Mouse (Mus musculus) neural tube, embryonic 15.5 days (tissue): Measurements from ENCODE around the gene St7. TPM values are rescaled to one million over a fixed set of nuclear protein-coding genes. Genes with fewer than 3 reads are reported as not detected.
"Not testable (repeated sequence)": the region's sequence is repeated elsewhere in the genome, so short reads cannot be mapped to it uniquely, and the experiment has no call there.

ENCODE experiments used
- ATAC-seq: fragments of 200-750 bp; cut with Nextera tagmentation; 2 replicates; pipeline ENCODE4 v1.8.0; 2017; ENCODE audit warnings: mild to moderate bottlenecking, moderate TSS enrichment, moderate library complexity; ENCODE audit not compliant: low FRiP score
- H3K27ac ChIP-seq: fragments of 300-500 bp; sonication (generic); replicated peaks from 2 replicates; pipeline ENCODE4 v1.5.1; 2015; ENCODE audit warnings: mild to moderate bottlenecking, inconsistent platforms
- H3K27me3 ChIP-seq: fragments of 300-500 bp; sonication (generic); replicated peaks from 2 replicates; pipeline ENCODE4 v1.6.1; 2015; ENCODE audit warnings: inconsistent platforms
- H3K36me3 ChIP-seq: fragments of 300-500 bp; sonication (generic); 2 replicates; pipeline ENCODE4 v1.6.1; 2015; ENCODE audit warnings: inconsistent platforms
- H3K4me1 ChIP-seq: fragments of 300-500 bp; sonication (generic); 2 replicates; pipeline ENCODE4 v1.6.1; 2015; ENCODE audit warnings: inconsistent platforms
- H3K4me2 ChIP-seq: fragments of 300-500 bp; sonication (generic); 2 replicates; pipeline ENCODE4 v1.6.1; 2015; ENCODE audit warnings: inconsistent platforms, mild to moderate bottlenecking, moderate library complexity
- H3K4me3 ChIP-seq: fragments of 300-500 bp; sonication (generic); replicated peaks from 2 replicates; pipeline ENCODE4 v1.5.1; 2015; ENCODE audit warnings: mild to moderate bottlenecking, inconsistent platforms
- H3K9ac ChIP-seq: fragments of 300-500 bp; sonication (generic); replicated peaks from 2 replicates; pipeline ENCODE4 v1.6.1; 2015; ENCODE audit warnings: mild to moderate bottlenecking, inconsistent platforms
- H3K9me3 ChIP-seq: fragments of 300-500 bp; sonication (generic); replicated peaks from 2 replicates; pipeline ENCODE4 v1.6.1; 2016; ENCODE audit warnings: inconsistent platforms
- WGBS: fragments of 180-500 bp; shearing (Covaris S2); methylation state at CpG from one replicate; pipeline ENCODE4 v1.1.7; 2015; ENCODE audit warnings: mixed read lengths; 5-methylcytosine and 5-hydroxymethylcytosine counted together
- polyA plus RNA-seq: library from polyadenylated mRNA; unstranded; fragments of >200 nt; fragmentation: Nextera tagmentation; extraction: Ambion mirVana; gene quantifications from 2 replicates; pipeline ENCODE4 v1.2.1, GENCODE M21; 2015

The St7 gene
- polyA plus RNA-seq, 1 experiment from 2014 or later: 59.2 TPM

DNA sequence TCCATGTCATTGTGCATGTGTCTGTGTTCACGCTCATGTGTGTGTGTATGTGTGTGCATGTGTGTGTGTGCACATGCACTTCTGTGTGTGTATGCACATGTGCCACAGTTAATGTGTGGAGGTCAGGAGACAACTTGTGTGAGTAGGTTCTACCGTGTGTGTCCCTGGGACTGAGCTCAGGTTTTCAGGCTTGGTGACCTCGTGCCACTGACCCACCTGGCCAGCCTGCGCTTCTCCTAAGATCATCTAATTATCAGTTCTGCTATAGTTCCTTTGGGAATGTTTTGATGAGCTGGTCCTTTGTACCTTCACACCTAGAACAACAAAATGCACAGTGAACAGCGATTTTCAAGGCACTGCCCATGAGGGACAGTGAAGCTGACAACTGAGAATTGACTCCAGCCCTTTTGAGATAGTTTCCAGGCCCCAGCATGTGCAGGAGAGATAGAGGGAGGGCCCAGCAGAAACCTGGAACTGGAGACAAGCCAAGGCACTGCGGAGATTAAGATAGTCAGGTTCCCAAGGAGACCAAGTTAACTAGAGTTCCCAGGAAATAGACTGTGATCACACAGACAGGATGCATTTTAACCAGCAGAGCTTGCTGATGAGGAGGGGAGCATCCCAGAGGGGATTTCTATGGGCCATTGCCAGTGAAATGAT lies 12.3 kb upstream of the St7 start:
- H3K4me1 ChIP-seq: no peaks in the 10 kb centered on the region
- no peak overlapping the region for H3K27ac ChIP-seq
- H3K9ac ChIP-seq: no peak overlapping the region
- H3K9me3 ChIP-seq: no peaks in the 10 kb centered on the region
- no peak overlapping the region for H3K4me2 ChIP-seq
- H3K4me3 ChIP-seq: no peak overlapping the region
- no peaks in the 10 kb centered on the region for H3K27me3 ChIP-seq
- no peak for ATAC-seq
- H3K36me3 ChIP-seq: no peaks in the 10 kb centered on the region
- WGBS: 84% methylated on average over 6 of the region's 6 CpGs

GRCm38 (mm10) chr6:17681810-17682209 lies 10.9 kb upstream of the St7 start:
- Histone ChIP-seq H3K4me2 (no peak overlapping the region), H3K4me1 (no peaks in the 10 kb centered on the region), H3K4me3 (no peak overlapping the region), H3K9me3 (no peaks in the 10 kb centered on the region), H3K36me3 (no peaks in the 10 kb centered on the region), H3K27me3 (no peaks in the 10 kb centered on the region), H3K9ac (no peak overlapping the region), H3K27ac (no peak overlapping the region)
- ATAC-seq: no peak
- 96% methylated on average over 8 of the region's 8 CpGs for WGBS

DNA sequence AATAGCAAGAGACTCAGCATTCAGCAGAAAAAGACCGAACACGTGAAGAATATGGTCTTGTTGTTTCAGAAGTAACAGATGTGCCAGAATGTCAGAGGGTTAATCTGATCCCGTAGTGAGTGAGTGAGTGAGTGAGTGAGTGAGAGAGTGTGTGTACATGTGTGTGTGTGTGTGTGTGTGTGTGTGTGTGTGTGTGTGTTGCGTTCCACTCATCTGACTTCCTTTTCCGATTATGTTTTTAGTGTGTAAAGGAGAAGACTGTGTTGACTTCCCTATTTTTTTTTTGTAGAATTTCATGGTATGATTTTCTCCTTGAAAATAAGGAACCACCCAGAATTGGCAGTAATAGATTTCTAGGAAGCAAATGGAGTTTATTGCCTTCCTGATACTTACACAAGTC lies 4.1 kb upstream of the St7 start:
- no peak overlapping the region for H3K4me3 ChIP-seq

GRCm38 (mm10) chr6:17693726-17694549 lies 1.2 kb downstream of the St7 start:
- Histone ChIP-seq H3K4me1 (peaks cover 11% of the 10 kb centered on the region), H3K9ac (peak overlapping the region; percentile 61), H3K36me3 (no peaks in the 10 kb centered on the region), H3K4me3 (peak overlapping the region; percentile 67), H3K27me3 (no peaks in the 10 kb centered on the region; the same call in none of the 2 replicates), H3K4me2 (peak overlapping the region; percentile 92), H3K9me3 (no peaks in the 10 kb centered on the region), H3K27ac (peak overlapping the region; percentile 79)
- under 1% methylated on average over 85 of the region's 97 CpGs for WGBS
- ATAC-seq: peak; percentile 82

More for the DNA sequence above, 4.1 kb upstream of the St7 start:
- H3K27me3 ChIP-seq: no peaks in the 10 kb centered on the region; the same call in 1 of the 2 replicates
- H3K4me2 ChIP-seq: no peak overlapping the region
- H3K4me1 ChIP-seq: peaks cover 3% of the 10 kb centered on the region
- 87% methylated on average over 5 of the region's 5 CpGs for WGBS
- H3K36me3 ChIP-seq: no peaks in the 10 kb centered on the region
- no peak for ATAC-seq
- H3K27ac ChIP-seq: no peak overlapping the region
- H3K9ac ChIP-seq: no peak overlapping the region
- no peaks in the 10 kb centered on the region for H3K9me3 ChIP-seq

DNA sequence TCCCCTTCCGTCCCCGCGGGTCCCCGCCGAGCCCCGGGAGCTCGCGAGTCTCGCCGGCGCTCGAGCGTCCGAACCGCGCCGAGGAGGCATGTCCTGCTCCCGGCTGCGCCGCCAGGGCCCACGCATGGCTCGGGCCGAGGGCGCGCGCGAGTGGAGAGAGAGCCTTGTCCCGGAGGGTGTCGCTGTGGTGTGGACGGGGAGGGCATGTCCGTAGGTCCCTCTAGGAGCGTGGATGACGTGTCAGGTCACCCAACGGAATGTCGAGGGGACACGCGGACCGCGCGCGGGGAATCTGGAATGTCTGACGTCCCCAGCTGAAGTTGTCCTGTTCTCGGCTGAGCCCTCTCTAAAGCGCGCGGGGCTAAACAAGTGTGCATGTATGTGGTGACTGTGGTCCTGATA lies 1.8 kb downstream of the St7 start:
- H3K27me3 ChIP-seq: no peaks in the 10 kb centered on the region; the same call in none of the 2 replicates
- peak overlapping the region; percentile 79 for H3K27ac ChIP-seq
- H3K4me2 ChIP-seq: peak overlapping the region; percentile 92
- under 1% methylated on average over 46 of the region's 46 CpGs for WGBS
- ATAC-seq: peak; percentile 89
- H3K4me3 ChIP-seq: peak overlapping the region; percentile 67
- H3K9me3 ChIP-seq: no peaks in the 10 kb centered on the region
- peak overlapping the region; percentile 61 for H3K9ac ChIP-seq
- peaks cover 11% of the 10 kb centered on the region for H3K4me1 ChIP-seq
- no peaks in the 10 kb centered on the region for H3K36me3 ChIP-seq

DNA sequence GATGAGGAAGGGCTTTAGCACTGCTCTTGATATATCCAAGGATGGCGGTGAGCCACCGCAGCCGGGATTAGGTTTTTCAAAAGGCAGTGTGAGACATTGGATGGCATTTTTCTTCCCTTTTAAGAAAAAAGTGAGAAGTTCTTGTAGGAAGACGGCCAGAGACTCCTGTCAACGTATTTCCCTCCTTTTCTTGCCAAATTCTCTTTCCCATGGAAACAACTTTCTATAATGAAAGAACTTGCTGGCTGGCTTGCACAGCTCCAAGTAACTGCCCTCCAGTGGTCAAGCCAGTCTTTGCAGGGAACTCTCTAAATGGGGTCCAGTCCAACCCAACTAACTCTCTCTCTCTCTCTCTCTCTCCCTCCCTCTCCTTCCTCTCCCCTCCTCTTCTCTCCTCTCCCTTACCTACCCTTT lies 3.6 kb downstream of the St7 start:
- Histone ChIP-seq H3K36me3 (no peaks in the 10 kb centered on the region), H3K4me1 (peaks cover 11% of the 10 kb centered on the region), H3K4me2 (peak overlapping the region; percentile 30), H3K27ac (no peak overlapping the region), H3K9me3 (no peaks in the 10 kb centered on the region), H3K4me3 (no peak overlapping the region), H3K9ac (no peak overlapping the region), H3K27me3 (no peaks in the 10 kb centered on the region; the same call in none of the 2 replicates)
- ATAC-seq: no peak
- 50% methylated on average over 5 of the region's 5 CpGs for WGBS

DNA sequence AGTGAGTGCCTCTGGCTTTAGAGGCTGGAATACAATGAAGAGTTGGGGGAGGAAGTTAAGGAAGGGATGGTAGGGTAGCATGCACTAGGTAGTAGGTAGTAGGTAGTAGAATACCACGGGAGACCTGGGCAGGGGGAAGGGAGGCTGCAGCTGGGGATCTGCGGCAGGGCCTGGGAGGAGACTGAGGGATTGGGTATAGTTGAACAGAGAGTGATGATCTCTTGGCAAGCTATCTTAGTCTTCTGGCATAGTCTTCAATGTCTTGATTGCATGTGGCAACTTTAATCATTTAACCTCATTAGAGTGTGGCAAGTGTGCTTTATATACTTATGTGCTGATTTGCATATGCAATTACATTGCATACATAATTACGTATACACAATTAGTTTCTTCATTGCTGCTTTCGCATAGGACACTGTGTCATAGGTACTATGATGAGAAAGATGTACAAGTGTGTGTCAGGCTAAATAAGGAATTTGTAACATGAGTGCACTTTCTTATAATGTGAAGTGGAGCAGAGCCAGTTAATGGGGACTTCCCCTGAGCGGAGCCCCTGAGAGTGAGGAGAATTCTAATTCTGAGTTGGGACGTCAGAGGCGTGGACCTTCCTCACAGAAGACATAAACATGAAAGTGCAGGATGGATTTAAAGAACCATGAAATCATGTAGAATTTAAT lies 8.3 kb downstream of the St7 start:
- H3K27ac ChIP-seq: no peak overlapping the region
- WGBS: 38% methylated on average over 7 of the region's 7 CpGs
- no peak overlapping the region for H3K4me2 ChIP-seq
- H3K9ac ChIP-seq: no peak overlapping the region
- H3K9me3 ChIP-seq: no peaks in the 10 kb centered on the region
- H3K36me3 ChIP-seq: no peaks in the 10 kb centered on the region
- H3K4me1 ChIP-seq: no peaks in the 10 kb centered on the region
- 0 out of 2 replicates have a peak, but pooled peaks have one; percentile 31 for ATAC-seq
- H3K27me3 ChIP-seq: no peaks in the 10 kb centered on the region; the same call in 1 of the 2 replicates
- H3K4me3 ChIP-seq: no peak overlapping the region

DNA sequence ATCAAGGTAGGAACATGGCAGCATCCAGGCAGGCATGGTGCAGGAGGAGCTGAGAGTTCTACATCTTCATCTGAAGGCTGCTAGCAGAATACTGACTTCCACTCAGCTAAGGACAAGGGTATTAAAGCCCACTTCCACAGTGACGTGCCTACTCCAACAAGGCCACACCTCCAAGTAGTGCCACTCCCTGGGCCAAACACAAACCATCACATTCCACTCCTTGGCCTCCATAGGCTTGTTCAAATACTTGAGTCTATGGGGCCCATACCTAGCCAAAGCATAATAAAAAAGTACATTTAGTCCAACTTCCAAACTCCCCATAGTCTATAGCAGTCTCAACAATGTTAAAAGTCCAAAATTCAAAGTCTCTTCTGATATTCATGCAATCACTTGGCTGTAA lies 11.3 kb downstream of the St7 start:
- 96% methylated on average over 1 of the region's 1 CpGs for WGBS
- H3K4me1 ChIP-seq, H3K9ac ChIP-seq, H3K9me3 ChIP-seq, H3K36me3 ChIP-seq, H3K27ac ChIP-seq, H3K27me3 ChIP-seq, ATAC-seq, H3K4me2 ChIP-seq, H3K4me3 ChIP-seq: not testable (repeated sequence)

GRCm38 (mm10) chr6:17705973-17706372 lies 13.2 kb downstream of the St7 start:
- no peaks in the 10 kb centered on the region for H3K9me3 ChIP-seq
- no peaks in the 10 kb centered on the region for H3K27me3 ChIP-seq
- ATAC-seq: no peak
- no peaks in the 10 kb centered on the region for H3K4me1 ChIP-seq
- H3K9ac ChIP-seq: no peak overlapping the region
- H3K36me3 ChIP-seq: no peaks in the 10 kb centered on the region
- 93% methylated on average over 3 of the region's 3 CpGs for WGBS
- no peak overlapping the region for H3K4me2 ChIP-seq
- H3K27ac ChIP-seq: no peak overlapping the region
- no peak overlapping the region for H3K4me3 ChIP-seq

GRCm38 (mm10) chr6:17718978-17719377 lies 26.2 kb downstream of the St7 start:
- H3K27me3 ChIP-seq: no peaks in the 10 kb centered on the region
- H3K4me2 ChIP-seq: no peak overlapping the region
- WGBS: 96% methylated on average over 7 of the region's 7 CpGs
- no peaks in the 10 kb centered on the region for H3K36me3 ChIP-seq
- no peak overlapping the region for H3K9ac ChIP-seq
- no peaks in the 10 kb centered on the region for H3K9me3 ChIP-seq
- no peak overlapping the region for H3K27ac ChIP-seq
- H3K4me1 ChIP-seq: no peaks in the 10 kb centered on the region
- H3K4me3 ChIP-seq: no peak overlapping the region
- no peak for ATAC-seq

- Histone ChIP-seq H3K36me3 (no peaks in the 10 kb centered on the region), H3K4me1 (no peaks in the 10 kb centered on the region), H3K9ac (no peak overlapping the region), H3K27me3 (no peaks in the 10 kb centered on the region), H3K27ac (no peak overlapping the region), H3K9me3 (no peaks in the 10 kb centered on the region), H3K4me3 (no peak overlapping the region), H3K4me2 (no peak overlapping the region)
- WGBS: 94% methylated on average over 5 of the region's 5 CpGs
- no peak for ATAC-seq
Measured at GRCm38 (mm10) chr6:17719423-17719822, 26.7 kb downstream of the St7 start.
